Mouse (Mus musculus) heart, embryonic 10.5 days (tissue): Measurements from ENCODE around the gene Traip. TPM values are rescaled to one million over a fixed set of nuclear protein-coding genes. Genes with fewer than 3 reads are reported as not detected.

ENCODE experiments used
- DNase-seq: peaks from one replicate; pipeline ENCODE4 v3.0.0-alpha.2; 2017; ENCODE audit warnings: low spot score
- H3K27ac ChIP-seq: fragments of 300-500 bp; sonication (generic); 2 replicates; pipeline ENCODE4 v1.5.1; 2016; ENCODE audit warnings: mild to moderate bottlenecking
- H3K27me3 ChIP-seq: fragments of 300-500 bp; sonication (generic); 2 replicates; pipeline ENCODE4 v1.6.1; 2016; ENCODE audit warnings: mild to moderate bottlenecking; ENCODE audit not compliant: poor library complexity, insufficient read depth, severe bottlenecking
- H3K36me3 ChIP-seq: fragments of 300-500 bp; sonication (generic); 2 replicates; pipeline ENCODE4 v1.6.1; 2016; ENCODE audit warnings: mild to moderate bottlenecking, moderate library complexity
- H3K4me1 ChIP-seq: fragments of 300-500 bp; sonication (generic); 2 replicates; pipeline ENCODE4 v1.6.1; 2016; ENCODE audit warnings: mild to moderate bottlenecking
- H3K4me3 ChIP-seq: fragments of 300-500 bp; sonication (generic); 2 replicates; pipeline ENCODE4 v1.5.1; 2016; ENCODE audit warnings: mild to moderate bottlenecking, moderate library complexity
- H3K9me3 ChIP-seq: fragments of 300-500 bp; sonication (generic); 2 replicates; pipeline ENCODE4 v1.6.1; 2016; ENCODE audit warnings: mild to moderate bottlenecking, moderate library complexity
- WGBS: fragments of 180-500 bp; shearing (Covaris S2); methylation state at CpG from one replicate; pipeline ENCODE4 v1.1.7; 2016; 5-methylcytosine and 5-hydroxymethylcytosine counted together
- polyA plus RNA-seq: library from polyadenylated mRNA; unstranded; fragments of >200 nt; fragmentation: Nextera tagmentation; extraction: Ambion mirVana; gene quantifications from 2 replicates; pipeline ENCODE4 v1.2.1, GENCODE M21; 2016

Traip gene
- polyA plus RNA-seq, 1 experiment from 2014 or later: 30.8 TPM

DNA sequence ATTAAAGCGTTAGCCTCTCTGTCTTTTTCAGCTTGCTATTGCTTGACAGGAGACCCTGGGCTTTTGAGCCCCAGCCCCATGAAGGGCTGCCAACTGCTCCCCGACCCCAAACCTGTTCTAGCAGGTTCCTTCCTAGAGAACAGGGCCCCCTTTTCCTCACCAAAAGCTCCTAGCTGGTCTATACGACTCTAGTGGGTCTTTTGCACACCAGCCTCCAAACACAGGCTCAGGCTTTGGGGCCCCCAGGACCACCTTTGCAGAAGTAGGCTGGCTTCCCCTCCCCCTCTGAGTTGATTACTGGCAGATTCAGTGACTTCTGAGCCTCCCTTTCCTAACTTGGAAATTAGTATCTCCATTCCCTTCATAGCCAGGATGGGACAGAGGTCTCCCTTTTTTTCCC, 13.1 kb upstream of the Traip start:
- peaks cover 70% of the 10 kb centered on the region for H3K27me3 ChIP-seq
- 20% methylated on average over 3 of the region's 3 CpGs for WGBS
- no peak for DNase-seq
- no peaks in the 10 kb centered on the region for H3K36me3 ChIP-seq
- peak overlapping the region; percentile 68 for H3K4me3 ChIP-seq
- H3K4me1 ChIP-seq: peaks cover 21% of the 10 kb centered on the region
- H3K9me3 ChIP-seq: no peaks in the 10 kb centered on the region
- H3K27ac ChIP-seq: no peak overlapping the region

DNA sequence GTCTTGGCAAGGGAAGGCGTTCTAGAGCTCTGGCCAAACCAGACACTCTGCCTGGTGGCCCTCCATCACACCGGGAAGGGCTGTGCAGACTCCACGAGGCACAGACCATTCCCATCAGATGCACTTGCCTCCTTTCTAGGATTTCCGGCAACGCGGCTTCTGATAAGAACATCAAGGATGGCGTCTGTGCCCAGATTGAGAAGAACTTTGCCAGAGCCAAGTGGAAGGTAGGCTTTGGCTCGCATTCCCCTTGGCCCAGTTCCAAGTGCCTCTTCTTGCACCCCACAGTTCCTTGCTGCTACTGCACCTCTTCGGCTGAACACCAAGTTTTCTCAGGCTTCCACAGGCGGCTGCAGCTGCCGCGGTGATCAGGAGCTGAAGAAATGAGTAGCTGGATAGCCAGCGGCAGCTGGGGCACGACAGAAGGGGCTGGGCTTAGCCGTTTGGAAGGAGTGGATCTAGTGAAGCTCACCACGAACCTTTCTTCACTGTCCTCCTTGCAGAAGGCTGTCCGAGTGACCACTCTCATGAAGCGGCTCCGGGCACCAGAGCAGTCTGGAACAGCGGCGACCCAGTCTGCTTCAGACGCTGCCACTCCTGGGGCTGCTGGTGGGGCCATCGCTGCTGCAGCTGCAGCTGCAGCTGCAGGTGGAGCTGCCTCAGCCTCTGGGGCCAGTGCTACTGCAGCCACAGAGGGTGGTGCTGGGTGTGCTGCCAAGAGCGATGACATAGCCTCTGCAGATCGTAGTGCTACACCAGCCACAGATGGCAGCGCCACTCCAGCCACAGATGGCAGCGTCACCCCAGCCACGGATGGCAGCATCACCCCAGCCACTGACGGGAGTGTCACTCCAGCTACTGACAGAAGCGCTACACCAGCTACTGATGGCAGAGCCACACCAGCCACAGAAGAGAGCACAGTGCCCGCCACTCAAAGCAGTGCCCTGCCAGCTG, 2.4 kb upstream of the Traip start:
- H3K27ac ChIP-seq: no peak overlapping the region; the same call in 1 of the 2 replicates
- no peaks in the 10 kb centered on the region for H3K36me3 ChIP-seq
- WGBS: 85% methylated on average over 31 of the region's 31 CpGs
- peaks cover 13% of the 10 kb centered on the region; the same call in 1 of the 2 replicates for H3K27me3 ChIP-seq
- no peak for DNase-seq
- H3K9me3 ChIP-seq: no peaks in the 10 kb centered on the region
- H3K4me1 ChIP-seq: peaks cover 20% of the 10 kb centered on the region
- H3K4me3 ChIP-seq: no peak overlapping the region

DNA sequence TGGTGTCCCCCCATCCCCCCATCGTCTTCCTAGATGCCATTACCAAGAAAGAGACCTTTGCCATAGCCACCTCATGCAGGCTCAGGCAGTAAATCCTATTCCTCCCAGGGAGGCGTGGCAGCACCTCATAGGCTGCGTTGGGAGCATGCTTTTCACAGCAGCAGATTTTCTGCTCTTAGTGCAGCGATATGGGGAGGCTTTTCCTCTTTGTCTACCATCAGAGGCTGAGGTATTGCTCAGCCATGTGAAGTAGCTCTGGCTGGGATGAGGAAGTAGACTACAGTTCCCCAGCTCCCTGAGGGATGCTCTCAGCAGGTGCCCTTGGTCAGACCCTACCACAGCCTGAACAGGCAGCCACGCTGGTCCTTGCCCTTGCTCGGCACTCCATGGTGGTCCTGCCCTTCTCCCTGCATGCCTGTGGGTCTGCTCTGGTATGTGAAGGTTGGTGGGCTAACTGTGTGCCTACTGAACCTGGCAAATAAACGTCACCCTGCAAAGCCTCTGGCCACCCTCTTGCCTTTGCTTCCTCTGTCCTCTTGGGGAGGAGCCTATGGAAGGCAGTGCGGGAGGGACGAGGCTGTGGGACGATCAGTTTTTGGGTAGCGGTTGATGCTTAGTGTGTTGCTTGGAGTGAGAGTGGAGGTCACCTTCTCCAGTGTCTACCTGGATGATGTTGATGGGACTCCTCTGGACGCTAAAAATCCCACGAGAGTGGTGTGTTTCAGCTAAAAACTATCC, 583 bp upstream of the Traip start:
- 0 out of 2 replicates have a peak overlapping the region, but pooled peaks have one; percentile 72 for H3K4me3 ChIP-seq
- no peaks in the 10 kb centered on the region for H3K36me3 ChIP-seq
- no peak overlapping the region for H3K27ac ChIP-seq
- peaks cover 20% of the 10 kb centered on the region for H3K4me1 ChIP-seq
- WGBS: 78% methylated on average over 13 of the region's 13 CpGs
- H3K9me3 ChIP-seq: no peaks in the 10 kb centered on the region
- H3K27me3 ChIP-seq: peaks cover 13% of the 10 kb centered on the region; the same call in 1 of the 2 replicates
- DNase-seq: no peak

DNA sequence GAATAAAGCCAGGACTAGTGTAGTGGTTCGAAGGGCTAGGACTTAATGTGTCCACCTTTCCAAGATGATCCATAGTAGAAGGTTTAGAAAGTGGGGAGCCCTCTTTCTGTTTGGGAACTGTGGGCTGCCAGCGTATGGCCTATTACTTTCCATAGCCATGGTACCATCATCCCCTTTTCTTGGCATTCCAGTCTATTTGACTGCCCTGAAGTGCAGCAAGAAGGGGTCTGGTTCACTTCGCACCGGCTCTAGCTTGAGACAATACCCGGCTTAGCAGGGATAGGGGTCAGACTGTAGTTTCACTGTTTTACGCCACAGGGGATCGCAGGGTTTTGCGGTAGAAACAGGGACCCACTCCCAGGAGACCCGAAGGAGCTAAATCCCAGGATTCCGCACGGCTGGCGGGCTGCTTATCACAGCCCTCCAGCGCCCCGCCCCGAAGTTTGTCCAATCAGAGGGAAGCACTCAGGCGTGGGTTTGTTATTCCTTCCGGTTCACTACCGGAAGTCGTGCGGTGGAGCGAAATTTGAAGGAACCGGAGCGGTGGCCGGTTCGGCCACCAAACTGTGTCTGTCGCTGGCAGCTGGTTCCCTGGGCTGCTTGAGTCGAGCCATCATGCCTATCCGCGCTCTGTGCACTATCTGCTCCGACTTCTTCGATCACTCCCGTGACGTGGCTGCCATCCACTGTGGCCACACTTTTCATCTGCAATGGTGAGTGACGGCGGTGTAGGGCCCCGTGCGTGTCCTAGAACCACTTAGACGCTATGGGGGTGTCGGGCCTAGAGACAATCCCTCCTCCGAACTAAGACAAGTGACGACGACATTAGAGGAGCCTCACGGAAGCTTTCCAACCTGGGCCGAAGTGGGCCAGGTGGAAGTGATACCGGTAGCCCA, 772 bp downstream of the Traip start:
- H3K36me3 ChIP-seq: no peaks in the 10 kb centered on the region
- peak overlapping the region; percentile 87 for H3K27ac ChIP-seq
- peaks cover 13% of the 10 kb centered on the region; the same call in 1 of the 2 replicates for H3K27me3 ChIP-seq
- H3K9me3 ChIP-seq: no peaks in the 10 kb centered on the region
- WGBS: 18% methylated on average over 45 of the region's 45 CpGs
- H3K4me3 ChIP-seq: peak overlapping the region; percentile 72
- H3K4me1 ChIP-seq: peaks cover 26% of the 10 kb centered on the region
- peak; percentile 98 for DNase-seq

DNA sequence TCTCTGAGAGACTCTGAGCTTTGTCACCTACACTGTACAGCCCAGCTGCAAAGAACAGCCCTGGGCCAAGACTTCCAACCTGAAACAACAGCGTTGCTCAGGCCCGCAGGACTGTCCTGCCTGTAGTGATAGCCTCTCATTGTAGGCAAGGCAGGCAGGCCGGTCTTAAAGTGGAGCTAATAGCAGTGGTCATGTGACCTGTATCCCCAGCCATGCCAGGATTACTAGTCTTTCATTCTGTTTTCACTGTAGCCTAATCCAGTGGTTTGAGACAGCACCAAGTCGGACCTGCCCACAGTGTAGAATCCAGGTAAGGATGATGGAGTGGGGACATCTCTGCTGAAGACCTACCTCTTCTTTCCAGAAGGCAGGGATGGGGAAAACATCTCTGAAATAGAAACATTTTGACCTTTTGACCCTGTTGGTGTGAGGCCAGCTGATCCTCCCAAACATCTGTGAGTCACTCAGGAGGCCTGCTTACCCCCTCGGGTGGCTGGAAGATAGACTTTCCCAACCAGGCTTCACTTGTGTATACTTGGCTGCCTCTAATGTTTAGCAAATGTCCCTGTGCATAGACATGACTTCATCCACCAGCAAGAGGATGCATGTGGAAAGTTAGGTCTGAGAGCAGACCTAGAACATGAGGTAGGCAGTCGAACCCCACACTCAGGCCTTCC, 5.8 kb downstream of the Traip start:
- H3K4me3 ChIP-seq: no peak overlapping the region
- H3K36me3 ChIP-seq: peaks cover 43% of the 10 kb centered on the region
- H3K4me1 ChIP-seq: peaks cover 16% of the 10 kb centered on the region
- WGBS: 72% methylated on average over 6 of the region's 6 CpGs
- H3K27me3 ChIP-seq: no peaks in the 10 kb centered on the region
- H3K9me3 ChIP-seq: no peaks in the 10 kb centered on the region
- no peak overlapping the region for H3K27ac ChIP-seq
- DNase-seq: no peak

DNA sequence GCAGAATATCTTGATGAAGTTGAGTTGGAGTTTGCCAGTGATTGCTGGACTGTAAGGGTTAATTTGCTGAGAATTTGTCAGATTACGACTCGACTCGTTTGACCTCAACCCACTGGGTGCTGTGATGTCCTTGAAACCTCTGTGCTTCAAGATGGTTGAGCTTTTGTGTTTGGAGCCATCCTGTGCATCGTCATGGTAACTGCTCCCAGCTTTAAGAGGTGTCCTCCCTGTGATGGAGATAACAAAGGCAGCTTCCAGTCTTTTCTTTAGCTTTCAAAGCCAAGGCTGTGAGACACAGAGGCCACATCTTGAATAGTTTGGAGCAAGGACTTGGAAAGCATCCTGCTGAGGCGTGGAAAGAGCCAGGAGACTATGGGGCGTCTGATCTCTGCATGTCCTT, 7.2 kb downstream of the Traip start:
- peaks cover 55% of the 10 kb centered on the region for H3K36me3 ChIP-seq
- no peaks in the 10 kb centered on the region for H3K27me3 ChIP-seq
- WGBS: 69% methylated on average over 6 of the region's 6 CpGs
- no peaks in the 10 kb centered on the region for H3K9me3 ChIP-seq
- H3K4me1 ChIP-seq: peaks cover 10% of the 10 kb centered on the region
- no peak overlapping the region for H3K4me3 ChIP-seq
- DNase-seq: no peak
- H3K27ac ChIP-seq: no peak overlapping the region

DNA sequence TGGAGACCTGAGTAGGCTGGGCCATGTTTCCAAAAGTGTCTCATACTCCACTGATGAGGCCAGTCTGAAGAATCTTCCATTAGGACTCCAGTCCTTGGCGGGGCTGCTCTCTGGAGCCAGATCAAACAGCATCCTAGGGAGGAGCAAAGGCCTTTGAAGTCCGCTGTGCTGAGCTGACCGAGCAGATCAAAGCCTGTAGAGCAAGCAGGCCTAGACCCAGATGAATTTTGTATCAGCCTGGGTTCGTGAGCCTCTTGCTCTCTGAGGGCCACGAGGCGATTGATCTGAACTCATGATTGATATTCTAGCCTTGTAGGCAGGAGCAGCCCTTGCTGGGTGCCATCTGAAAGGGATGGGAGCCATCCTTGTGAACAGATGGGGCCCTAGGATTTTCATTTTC, 10.0 kb downstream of the Traip start:
- 73% methylated on average over 6 of the region's 6 CpGs for WGBS
- no peaks in the 10 kb centered on the region for H3K27me3 ChIP-seq
- no peak overlapping the region for H3K27ac ChIP-seq
- no peak overlapping the region for H3K4me3 ChIP-seq
- H3K36me3 ChIP-seq: peaks cover 79% of the 10 kb centered on the region
- H3K4me1 ChIP-seq: peaks cover 20% of the 10 kb centered on the region
- no peak for DNase-seq
- H3K9me3 ChIP-seq: no peaks in the 10 kb centered on the region

DNA sequence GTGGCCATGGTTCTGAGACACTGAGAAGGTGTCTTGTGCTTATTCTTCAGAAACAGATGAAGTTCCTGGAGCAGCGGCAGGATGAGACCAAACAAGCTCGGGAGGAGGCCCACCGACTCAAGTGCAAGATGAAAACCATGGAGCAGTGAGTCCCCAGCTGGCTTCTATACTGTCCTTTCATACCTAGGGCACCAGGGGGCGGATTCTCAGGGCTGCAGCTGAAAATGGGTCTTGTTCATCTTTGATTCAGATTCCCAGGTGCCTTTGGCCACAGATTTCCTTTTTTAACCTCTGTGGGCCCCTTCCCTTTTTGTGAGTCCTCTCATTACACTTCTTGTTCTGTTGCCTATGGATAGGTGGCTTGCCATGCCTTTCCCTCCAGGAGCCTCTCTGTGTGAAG, 11.0 kb downstream of the Traip start:
- Histone ChIP-seq H3K4me1 (peaks cover 13% of the 10 kb centered on the region), H3K4me3 (no peak overlapping the region), H3K27me3 (no peaks in the 10 kb centered on the region), H3K9me3 (no peaks in the 10 kb centered on the region), H3K27ac (no peak overlapping the region), H3K36me3 (peaks cover 81% of the 10 kb centered on the region)
- WGBS: 76% methylated on average over 4 of the region's 4 CpGs
- no peak for DNase-seq

DNA sequence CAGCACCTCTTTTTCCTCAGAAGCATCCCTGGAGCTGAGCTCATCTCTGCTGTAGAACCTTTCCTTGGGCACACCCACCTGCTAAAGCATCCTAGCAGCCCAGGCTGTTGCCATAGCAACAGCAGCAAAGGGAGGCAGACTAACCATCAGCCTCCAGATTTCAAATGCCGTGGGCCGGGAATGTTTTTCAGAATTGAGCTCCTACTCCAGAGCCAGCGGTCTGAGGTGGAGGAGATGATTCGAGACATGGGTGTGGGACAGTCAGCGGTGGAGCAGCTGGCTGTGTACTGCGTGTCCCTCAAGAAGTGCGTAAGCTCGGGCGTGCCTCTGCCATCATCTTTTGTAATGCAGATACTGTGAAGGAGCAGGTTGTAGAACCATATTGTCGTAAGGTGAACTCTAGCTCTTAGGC, 11.4 kb downstream of the Traip start:
- Histone ChIP-seq H3K4me1 (peaks cover 13% of the 10 kb centered on the region), H3K36me3 (peaks cover 77% of the 10 kb centered on the region), H3K27me3 (no peaks in the 10 kb centered on the region), H3K27ac (0 out of 2 replicates have a peak overlapping the region, but pooled peaks have one; percentile 0), H3K9me3 (no peaks in the 10 kb centered on the region), H3K4me3 (no peak overlapping the region)
- WGBS: 91% methylated on average over 10 of the region's 10 CpGs
- DNase-seq: no peak

DNA sequence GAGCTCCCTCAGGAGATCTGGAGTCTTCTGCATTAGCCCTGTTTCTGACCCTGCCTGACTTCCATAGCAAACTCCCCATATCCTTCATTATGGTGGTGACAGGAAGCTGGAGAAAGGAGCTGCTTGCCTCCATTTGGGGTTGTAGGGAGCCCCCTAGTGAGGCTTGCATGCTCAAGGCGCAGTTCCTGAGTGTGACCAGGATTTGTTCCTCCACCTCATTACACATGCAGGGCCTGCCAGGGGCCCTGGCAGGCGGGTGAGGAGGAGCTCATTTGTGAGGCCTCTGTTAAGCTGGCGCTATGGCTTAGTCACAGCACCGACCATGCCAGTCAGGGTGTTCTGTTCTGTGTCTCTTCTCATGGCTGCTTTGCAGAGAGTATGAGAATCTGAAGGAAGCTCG, 11.9 kb downstream of the Traip start:
- H3K36me3 ChIP-seq: peaks cover 76% of the 10 kb centered on the region
- no peak overlapping the region for H3K4me3 ChIP-seq
- H3K9me3 ChIP-seq: no peaks in the 10 kb centered on the region
- 60% methylated on average over 5 of the region's 5 CpGs for WGBS
- peak overlapping the region; percentile 0; the same call in 1 of the 2 replicates for H3K27ac ChIP-seq
- peaks cover 17% of the 10 kb centered on the region for H3K4me1 ChIP-seq
- no peak for DNase-seq
- H3K27me3 ChIP-seq: no peaks in the 10 kb centered on the region

DNA sequence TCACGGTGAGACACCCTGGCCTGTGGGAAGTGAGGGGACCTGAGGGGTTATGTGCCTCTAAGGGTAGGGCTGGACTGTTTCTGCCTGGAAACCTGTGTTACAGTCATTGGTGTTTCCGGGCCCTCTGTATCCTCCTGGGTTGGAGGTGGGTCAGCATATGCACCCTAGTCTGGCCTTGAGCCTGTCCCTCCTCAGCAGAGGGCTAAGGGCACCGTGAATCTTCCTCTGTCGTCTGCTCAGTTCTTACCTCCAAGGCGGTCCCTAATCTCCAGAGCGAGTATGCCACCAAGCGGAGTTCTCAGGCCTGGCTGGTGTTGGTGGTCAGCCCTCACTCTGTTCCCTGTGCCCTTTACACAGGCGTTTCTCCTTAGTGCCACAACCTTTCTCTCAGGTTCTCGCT, 13.0 kb downstream of the Traip start:
- Histone ChIP-seq H3K27me3 (no peaks in the 10 kb centered on the region), H3K4me3 (no peak overlapping the region), H3K4me1 (peaks cover 17% of the 10 kb centered on the region), H3K27ac (0 out of 2 replicates have a peak overlapping the region, but pooled peaks have one; percentile 3), H3K9me3 (no peaks in the 10 kb centered on the region), H3K36me3 (peaks cover 70% of the 10 kb centered on the region)
- WGBS: 91% methylated on average over 9 of the region's 9 CpGs
- DNase-seq: no peak

DNA sequence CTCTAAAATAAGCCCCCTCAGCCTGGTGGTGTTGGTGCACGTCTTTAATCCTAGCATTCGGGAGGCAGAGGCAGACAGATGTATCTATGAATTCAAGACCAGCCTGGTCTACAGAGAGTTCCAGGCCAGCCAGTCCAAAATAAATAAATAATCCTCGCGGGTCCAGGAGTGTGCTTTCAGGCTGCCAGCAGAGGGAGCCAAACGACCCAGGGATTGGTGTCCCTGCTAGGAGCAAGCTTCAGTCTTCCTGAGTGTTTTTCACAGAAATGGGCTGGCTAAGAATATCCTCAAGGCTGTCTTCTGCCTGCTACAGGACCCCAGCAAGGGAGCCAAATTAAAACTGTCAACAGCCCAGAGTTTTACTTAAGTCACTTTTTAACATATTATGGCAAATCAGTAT, 13.8 kb downstream of the Traip start:
- Histone ChIP-seq H3K4me3 (no peak overlapping the region), H3K4me1 (peaks cover 17% of the 10 kb centered on the region), H3K27ac (peak overlapping the region; percentile 67; the same call in 1 of the 2 replicates), H3K27me3 (no peaks in the 10 kb centered on the region), H3K36me3 (peaks cover 73% of the 10 kb centered on the region), H3K9me3 (no peaks in the 10 kb centered on the region)
- DNase-seq: peak; percentile 94
- WGBS: 21% methylated on average over 5 of the region's 5 CpGs
